Mouse (Mus musculus): ENCODE data around the gene Pkd1l3. TPM values are rescaled to one million over a fixed set of nuclear protein-coding genes. Genes with fewer than 3 reads are reported as not detected.
A peak's percentile ranks its signal among the peaks of the same experiment; 100 is the strongest.

Pkd1l3 gene
- 0.61 and 0.81 TPM in 2 replicates for total RNA-seq (2017)

DNA sequence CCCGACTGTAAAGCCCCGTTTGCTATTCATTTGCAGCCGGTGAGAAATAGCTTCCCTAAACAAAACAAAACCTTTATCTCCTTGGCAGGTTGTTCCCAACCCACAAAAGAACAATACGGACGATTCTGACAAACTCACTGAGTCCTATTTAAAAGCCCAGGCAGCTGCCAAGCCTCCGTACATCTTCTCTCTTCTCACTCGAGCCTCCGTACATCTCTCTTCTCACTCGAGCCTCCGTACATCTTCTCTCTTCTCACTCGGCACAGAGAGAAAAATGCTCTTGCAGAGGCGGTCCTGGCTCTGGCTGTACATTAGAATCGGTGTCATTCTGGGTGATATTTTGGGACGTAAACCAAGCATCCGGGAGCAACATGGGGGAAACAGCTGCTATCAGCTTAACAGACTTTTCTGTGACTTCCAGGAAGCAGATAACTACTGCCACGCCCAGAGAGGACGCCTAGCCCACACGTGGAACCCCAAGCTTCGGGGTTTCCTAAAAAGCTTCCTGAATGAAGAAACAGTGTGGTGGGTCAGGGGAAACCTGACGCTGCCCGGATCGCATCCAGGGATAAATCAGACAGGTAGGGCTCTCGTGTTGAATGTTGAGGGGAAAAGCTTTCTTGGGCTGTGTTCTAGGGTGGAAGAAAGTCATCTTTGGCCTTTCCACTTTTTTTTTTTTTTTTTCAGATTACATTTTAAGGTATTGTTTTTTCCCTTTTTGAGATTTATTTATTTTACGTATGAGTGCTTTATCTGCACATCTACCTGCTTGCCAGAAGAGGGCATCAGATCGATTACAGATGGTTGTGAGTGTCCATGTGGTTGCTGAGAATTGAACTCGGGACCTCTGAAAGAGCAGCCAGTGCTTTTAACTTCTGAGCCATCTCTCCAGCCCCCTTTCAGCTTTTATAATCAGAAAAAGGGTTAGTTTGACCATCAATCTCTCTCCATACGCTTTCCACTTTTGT lies at the start of gene Pkd1l3:
TSS of gene Pkd1l3 (plus strand) at position 275 of the 968 bp plus-strand sequence.
- ATAC-seq (ENCODE audit: extremely low read depth, insufficient number of reproducible peaks, low FRiP score, poor library complexity, severe bottlenecking), result 0 out of 2 replicates have a peak, but pooled peaks have one; percentile 30

DNA sequence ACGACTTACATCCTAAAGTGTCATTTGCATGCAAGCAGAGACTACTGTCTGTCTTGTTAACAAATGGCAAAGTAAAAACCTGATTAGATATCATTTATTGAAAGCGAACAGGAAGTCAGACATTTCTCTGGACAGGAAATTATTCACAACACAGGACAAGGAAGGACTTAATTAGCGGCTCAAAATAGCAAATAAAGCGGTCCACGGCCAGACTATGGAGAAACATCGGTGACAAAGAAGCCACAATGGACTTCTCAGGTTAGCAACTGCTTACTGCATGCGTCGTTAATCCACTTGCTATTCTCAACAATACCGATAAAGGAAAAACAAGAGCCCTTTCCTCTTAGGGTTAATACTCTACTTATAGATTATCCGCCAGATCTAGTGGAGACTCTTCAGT lies 49.6 kb upstream of the Pkd1l3 start:
- ATAC-seq (ENCODE audit: extremely low read depth, insufficient number of reproducible peaks, low FRiP score, poor library complexity, severe bottlenecking), result no peak

DNA sequence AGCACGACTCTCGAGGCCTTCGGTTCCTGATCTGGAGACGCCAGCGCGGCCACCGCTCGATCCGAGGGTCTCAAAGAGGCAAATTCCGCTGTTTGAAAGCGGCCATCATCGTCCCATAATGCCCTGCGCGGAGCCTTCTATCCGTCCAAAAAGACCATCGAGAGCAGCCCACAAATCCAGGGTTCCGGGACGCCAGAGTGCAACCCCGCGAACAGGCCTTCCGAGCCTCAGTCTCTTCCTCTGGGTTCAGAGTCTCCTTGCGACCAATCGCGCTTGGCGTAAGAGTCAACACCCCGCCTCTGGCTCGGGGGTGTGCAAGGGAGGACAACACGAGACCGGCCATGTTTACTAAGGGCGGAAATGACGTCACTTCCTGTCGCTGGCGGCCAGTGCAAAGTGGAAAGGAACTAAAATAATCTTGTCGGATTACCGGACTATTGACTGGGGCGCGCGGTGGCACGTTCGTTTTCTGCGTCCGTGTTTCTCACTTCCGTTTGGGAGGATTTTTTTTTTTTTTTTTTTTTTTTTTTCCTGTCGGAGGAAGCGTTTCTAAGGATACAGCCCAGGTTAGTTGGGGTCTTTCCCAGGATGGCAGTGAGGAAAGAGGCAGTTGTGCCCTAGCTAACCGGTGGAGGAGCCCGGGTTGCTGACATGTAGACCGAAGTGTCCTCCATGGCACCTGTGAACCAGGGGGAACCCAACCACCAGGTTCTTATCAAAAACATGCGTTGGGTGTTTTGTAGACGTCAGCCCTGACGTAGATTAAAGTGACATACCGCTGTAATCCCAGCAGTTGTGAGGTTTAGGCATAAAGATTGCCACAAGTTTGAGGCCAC lies 48.6 kb upstream of the Pkd1l3 start, which contains the start of the genes Dhx38 and Txnl4b:
TSS of gene Dhx38 (minus strand) at position 364 of the 836 bp plus-strand sequence.
TSS of gene Txnl4b (plus strand) at position 395 of the 836 bp plus-strand sequence.
- peak; percentile 96 for ATAC-seq (ENCODE audit: extremely low read depth, insufficient number of reproducible peaks, low FRiP score, poor library complexity, severe bottlenecking)

DNA sequence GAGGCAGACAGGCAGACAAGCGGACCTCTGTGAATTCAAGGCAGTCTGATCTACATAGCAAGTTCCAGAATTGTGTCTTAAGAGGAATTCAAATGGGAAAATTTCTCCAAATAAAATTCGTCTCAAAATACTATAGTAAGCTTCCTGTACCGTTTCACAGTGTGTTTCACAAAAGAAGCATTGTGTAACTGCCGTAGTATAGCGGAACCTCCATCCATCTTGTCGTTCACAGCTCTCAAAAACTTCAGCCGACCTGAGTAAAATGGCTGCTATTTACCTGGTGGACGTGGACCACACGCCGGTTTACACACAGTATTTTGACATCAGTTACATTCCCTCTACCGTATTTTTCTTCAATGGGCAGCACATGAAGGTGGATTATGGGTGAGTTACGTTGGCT lies 43.2 kb upstream of the Pkd1l3 start:
- peak; percentile 27; the same call in 1 of the 2 replicates for ATAC-seq (ENCODE audit: extremely low read depth, insufficient number of reproducible peaks, low FRiP score, poor library complexity, severe bottlenecking)

DNA sequence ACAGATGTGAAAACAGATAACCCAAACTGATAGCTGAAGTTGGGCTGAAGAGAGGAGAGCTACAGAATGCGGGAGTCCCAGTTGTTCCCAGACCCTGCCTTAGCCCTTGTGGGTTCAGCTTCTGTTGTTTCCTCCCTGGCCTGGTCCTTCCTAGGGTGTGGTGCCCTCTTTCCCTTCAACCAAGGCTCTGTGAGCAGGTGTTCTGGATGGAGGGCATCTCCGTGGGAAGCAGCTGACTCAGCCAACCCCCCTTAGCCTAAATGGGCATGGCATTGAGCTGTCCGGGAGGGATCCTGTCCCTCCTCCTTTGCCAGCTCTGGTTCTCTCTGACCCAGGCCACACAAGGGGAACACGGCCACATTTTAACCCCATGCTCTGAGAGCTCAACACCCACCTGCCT lies 38.0 kb upstream of the Pkd1l3 start:
- ATAC-seq (ENCODE audit: extremely low read depth, insufficient number of reproducible peaks, low FRiP score, poor library complexity, severe bottlenecking), result no peak

DNA sequence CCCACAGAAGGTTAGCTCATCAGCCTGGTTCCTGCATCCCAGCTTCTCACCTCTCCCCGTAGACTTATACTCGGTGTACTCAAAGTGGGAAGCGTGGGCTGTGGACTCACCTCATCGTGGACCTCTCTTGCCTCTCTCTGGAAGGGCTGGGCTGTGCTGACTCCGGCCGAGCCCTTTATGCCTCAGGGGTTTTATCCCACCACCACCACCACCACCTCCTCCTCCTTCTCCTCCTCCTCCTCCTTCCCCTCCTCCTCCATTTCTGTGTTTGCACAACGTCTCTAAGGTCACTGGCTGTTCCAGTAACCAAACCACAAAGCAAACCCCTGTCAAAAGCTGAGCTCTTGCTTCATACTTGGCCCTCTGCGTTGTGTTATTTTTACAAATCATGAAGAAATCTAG lies 35.4 kb upstream of the Pkd1l3 start, which contains the start of gene Hp:
TSS of gene Hp (minus strand) at position 273 of the 402 bp plus-strand sequence.
- peak; percentile 75 for ATAC-seq (ENCODE audit: extremely low read depth, insufficient number of reproducible peaks, low FRiP score, poor library complexity, severe bottlenecking)

DNA sequence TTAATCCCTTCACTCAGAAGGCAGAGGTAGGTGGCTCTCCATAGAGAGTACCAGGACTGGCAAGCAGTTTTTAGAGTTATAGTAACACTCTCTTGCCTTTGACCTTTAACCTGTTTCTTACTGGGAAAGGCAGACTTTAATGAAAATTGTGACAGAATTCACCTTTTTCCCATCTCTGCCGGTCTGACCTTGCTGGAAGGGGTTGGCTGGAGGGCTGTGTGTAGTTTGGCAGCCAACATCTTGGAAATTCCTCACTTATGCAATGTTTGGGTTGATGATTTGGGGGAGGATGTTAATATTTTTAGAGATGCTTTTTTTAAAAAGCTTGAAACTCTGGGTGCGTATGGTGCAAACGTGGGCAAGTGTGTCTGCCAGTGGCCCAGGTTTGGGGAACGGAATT lies 30.0 kb upstream of the Pkd1l3 start:
- ATAC-seq (ENCODE audit: extremely low read depth, insufficient number of reproducible peaks, low FRiP score, poor library complexity, severe bottlenecking), result no peak

DNA sequence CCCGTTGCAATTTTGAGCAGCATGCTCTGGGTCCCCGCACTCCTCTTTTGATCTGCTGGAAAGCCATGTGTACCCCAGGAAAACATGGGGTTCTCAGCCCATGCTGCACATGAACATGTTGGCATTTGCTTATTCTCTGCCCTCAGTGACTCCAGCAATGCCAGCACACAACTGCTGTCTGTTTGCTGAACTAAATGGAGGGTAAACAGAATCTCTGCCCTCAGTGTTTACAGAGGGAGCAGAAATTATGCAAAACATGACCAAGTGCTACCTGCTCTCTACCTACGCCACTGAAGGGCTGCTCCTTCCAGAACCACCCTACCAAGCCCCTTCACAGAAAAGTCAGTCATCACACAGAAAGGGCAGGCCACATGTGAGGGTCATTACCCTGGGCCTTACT lies 29.5 kb upstream of the Pkd1l3 start:
- no peak for ATAC-seq (ENCODE audit: extremely low read depth, insufficient number of reproducible peaks, low FRiP score, poor library complexity, severe bottlenecking)

DNA sequence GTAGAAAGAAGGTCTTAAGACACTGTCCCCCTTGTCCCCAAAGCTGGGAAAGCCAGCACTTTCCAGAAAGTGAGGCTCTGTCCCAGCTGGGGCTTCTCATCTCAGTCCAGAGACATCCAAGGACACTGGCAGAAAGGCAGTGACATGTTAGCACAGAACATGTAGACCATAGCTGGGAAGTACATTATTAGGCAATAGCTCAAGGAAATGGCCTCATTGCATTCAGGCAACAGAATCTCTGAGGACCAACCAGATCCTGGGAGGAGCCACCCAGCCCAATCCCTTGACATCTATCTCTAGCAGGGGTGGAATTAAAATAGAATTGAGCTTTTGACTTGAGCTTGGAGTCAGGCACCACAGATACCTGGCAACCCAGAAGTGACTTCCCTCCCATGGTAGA lies 28.7 kb upstream of the Pkd1l3 start:
- peak; percentile 49 for ATAC-seq (ENCODE audit: extremely low read depth, insufficient number of reproducible peaks, low FRiP score, poor library complexity, severe bottlenecking)

DNA sequence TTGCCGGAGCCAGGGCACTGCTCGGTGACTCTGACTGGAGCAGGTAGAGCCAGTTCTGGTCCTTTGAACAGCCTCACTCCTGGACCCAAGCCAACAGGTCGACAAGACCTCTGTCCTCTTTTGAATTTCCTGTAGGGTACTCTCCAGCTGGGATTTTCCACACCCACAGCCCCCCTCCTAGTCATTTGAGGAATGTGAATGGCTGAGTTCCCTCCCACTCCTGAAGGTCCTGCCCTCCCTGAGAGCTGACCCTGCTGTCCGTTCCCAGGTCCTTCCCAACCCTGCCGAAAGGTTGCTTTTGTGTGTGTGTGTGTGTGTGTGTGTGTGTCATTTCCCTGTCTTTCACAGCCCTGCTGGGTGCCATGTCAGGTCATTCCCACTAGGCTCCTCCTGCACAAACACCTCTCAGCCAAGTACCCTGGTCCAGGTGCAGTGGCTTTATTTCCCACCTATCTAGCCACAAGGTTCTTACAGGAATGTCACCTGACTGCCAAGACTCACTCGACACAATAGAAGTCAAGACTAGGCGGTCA lies 27.3 kb upstream of the Pkd1l3 start:
- no peak for ATAC-seq (ENCODE audit: extremely low read depth, insufficient number of reproducible peaks, low FRiP score, poor library complexity, severe bottlenecking)

DNA sequence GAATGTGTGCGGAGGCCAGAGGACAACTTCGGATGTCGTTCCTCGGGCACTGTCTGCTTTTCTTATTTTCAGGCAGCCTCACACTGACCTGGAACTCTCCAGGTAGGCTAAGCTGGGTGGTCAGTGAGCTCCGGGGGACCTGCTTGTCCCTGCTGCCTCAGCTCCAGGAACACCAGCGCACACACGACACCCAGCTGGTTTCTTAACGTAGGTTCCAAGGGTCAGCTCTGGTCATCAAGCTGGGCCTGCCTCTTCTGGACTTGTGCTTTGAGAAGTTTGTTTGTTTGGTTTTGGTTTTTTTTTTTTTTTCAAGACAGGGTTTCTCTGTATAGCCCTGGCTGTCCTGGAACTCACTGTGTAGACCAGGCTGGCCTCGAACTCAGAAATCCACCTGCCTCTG lies 23.4 kb upstream of the Pkd1l3 start:
- no peak for ATAC-seq (ENCODE audit: extremely low read depth, insufficient number of reproducible peaks, low FRiP score, poor library complexity, severe bottlenecking)

DNA sequence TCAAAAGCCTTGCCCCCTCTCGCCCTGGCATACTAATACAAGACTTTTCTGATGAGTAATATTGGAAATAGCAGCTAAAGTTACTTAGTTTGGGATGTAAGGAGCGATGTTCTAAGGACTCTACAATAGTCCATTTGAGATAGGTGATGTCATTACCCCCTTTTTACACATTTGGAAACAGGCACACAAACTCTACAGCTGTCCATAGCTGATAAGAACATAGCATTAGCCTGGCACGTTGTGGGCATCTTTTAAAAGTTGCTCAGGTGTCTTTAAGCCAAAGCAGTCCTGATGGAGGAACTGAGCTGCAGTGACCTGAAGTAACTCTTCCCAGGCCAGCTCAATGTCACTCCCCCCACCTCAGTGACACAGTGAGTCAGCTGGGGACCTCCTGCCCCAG lies 22.9 kb upstream of the Pkd1l3 start:
- no peak for ATAC-seq (ENCODE audit: extremely low read depth, insufficient number of reproducible peaks, low FRiP score, poor library complexity, severe bottlenecking)

DNA sequence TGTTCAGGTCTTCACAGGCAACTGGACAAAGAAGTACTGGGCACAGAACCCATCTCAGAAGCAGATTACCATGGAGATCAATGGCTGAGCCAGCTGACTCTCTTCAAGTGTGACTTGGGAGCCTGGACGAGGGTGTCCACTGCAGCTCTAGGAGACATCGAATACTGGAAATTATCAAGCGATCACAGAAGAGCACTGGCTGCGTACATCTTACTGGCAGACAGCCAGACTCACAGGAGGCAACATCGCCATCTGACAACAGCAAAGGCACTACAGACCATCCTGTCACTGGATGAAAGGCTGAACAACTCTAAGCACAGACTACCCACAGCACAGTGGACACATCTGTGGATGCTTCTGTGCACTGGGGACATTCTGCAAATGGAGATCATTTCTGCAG lies 22.2 kb upstream of the Pkd1l3 start:
- no peak for ATAC-seq (ENCODE audit: extremely low read depth, insufficient number of reproducible peaks, low FRiP score, poor library complexity, severe bottlenecking)

DNA sequence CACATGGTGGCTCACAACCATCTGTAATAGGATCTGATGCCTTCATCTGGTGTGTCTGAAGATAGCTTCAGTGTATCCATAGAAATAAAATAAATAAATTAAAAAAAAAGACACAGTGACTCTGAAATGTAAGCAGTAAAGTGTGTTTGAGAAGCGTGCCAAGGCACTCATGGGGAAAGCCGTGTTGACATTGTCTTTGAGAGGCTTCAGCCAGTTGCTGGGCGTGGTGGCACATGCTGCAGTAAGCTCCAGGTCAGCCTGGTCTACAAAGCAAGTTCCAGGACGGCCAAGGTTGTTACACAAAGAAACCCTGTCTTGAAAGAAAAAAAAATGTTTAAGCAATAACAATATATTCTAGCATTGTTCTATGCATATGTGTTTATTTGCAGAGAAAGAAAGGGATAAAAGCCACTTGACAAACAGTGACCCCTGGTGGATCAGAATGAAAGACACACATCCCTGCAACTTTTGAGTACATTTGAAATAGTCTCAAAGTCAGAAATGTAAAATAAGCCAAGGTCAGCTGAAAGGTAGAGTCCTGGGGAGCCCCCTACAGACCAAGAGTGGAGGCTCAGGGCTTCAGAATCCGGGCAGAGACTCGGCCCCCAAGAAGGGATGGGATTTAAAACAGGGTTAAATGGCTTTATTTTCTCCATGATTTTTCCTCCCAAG lies 21.1 kb upstream of the Pkd1l3 start:
- peak; percentile 28; the same call in 1 of the 2 replicates for ATAC-seq (ENCODE audit: extremely low read depth, insufficient number of reproducible peaks, low FRiP score, poor library complexity, severe bottlenecking)

DNA sequence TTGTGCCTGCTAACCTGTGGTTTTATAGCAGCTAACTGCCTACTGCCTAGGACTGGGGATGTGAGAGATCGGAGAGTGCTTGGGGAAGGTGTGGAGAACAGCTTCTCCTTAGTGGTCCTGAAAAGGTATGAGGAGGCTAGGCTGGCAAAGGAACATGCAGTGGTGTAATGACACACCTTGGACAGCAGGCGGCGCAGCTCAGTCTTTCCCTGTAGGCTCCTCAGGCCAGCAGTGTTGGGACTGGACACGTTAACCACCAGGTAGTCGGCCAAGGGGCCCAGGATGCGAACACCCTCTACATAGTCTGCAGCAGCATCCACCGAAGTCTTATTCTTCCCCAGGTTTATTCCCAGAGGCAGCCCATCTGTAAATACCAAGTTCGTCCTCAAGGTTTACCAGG lies 18.5 kb upstream of the Pkd1l3 start:
- peak; percentile 74 for ATAC-seq (ENCODE audit: extremely low read depth, insufficient number of reproducible peaks, low FRiP score, poor library complexity, severe bottlenecking)

DNA sequence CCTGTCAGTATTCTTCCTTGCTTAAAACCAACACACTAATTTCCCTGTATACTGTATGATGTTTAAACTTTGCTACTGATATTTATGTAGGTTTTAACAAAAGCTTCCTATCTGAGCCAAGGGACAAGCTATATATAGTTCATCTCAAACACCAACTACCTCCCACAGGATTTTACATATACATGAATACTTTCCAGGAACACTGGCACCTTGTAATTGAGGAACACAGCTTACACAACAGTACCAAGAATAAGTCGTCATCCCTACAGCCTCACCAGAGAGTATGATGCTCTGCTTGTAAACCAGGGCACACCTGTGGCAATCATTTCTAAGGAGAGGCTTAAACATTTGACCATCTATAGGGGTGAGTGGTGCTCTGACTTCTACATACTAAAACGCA lies 7.6 kb upstream of the Pkd1l3 start:
- ATAC-seq (ENCODE audit: extremely low read depth, insufficient number of reproducible peaks, low FRiP score, poor library complexity, severe bottlenecking), result no peak

DNA sequence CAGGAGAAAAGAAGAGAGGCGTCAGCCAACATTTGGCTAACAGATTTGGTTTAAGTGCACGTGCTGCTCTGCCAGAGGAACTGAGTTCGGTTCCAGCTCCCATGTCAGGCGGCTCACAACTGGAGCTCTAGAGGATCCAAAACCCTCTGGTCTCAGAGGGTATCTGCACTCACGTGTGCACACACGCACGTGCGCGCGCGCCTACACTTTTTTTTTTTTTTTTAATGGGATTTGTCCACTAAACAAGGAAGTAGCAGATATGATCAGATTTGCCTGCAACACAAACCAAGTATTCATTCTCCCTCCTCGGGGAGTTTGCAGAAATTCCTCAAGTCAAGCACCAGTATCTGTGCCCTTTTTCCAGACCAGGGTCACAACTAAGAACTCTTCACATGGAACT lies 6.7 kb upstream of the Pkd1l3 start:
- no peak for ATAC-seq (ENCODE audit: extremely low read depth, insufficient number of reproducible peaks, low FRiP score, poor library complexity, severe bottlenecking)

DNA sequence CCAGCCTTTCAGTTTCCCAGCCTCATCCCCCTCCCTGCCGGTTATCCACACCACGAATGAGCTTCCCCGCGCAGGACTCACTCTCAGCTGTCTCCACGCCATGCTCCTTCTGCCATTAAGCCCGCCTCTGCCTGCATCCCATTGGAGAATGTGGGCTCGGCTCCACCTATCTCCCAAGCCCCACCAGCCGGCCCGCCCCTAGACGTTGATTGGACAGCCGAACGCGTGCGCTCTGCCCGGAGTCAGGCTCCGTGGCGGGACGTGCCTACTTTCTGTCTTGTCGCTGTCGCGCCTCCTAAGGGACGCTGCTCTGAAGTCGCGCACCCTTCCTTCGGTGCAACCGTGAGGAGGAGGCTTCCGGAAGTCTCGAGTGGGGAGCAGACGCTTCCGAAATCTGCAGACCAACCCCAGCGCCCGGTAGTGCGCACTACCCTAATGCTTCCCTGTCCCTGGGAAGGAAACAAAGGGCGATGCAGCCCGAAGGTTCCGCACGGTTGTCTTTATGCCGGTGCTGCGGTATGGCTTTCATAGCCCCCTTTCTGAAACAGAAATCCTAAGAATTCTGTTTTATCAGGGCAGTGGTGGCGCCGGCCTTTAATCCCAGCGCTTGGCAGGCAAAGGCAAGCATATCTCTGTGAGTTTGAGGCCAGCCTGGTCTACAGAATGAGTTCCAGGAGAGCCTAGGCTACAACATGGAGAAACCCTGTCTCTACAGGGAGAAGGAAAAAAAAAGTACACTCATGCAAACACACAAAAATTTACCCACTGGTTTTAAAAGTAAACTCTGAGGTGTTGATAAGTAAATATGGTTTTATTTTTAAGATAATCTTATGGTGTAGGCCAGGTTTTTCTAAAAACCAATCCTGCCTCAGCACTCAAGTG lies 5.8 kb upstream of the Pkd1l3 start, which contains the start of gene Dhodh:
TSS of gene Dhodh (minus strand) at position 403 of the 882 bp plus-strand sequence.
- peak; percentile 92 for ATAC-seq (ENCODE audit: extremely low read depth, insufficient number of reproducible peaks, low FRiP score, poor library complexity, severe bottlenecking)
